Mouse (Mus musculus) embryonic fibroblast, embryonic 13.5 days (primary cell): ENCODE measurements around the gene Rpl13. TPM values are rescaled to one million over a fixed set of nuclear protein-coding genes. Genes with fewer than 3 reads are reported as not detected.

ENCODE experiments used
- H3K27ac ChIP-seq: 2 replicates; pipeline ENCODE4 v1.5.1; 2012; ENCODE audit warnings: low read length, control low read depth, inconsistent platforms; ENCODE audit not compliant: insufficient read depth
- H3K4me1 ChIP-seq: 2 replicates; pipeline ENCODE4 v1.6.1; 2011; ENCODE audit warnings: low read length; ENCODE audit not compliant: control insufficient read depth, insufficient read depth
- H3K4me3 ChIP-seq: 2 replicates; pipeline ENCODE4 v1.5.1; 2011; ENCODE audit warnings: mild to moderate bottlenecking, control low read depth, low read length; ENCODE audit not compliant: insufficient read depth
- CTCF ChIP-seq: IDR thresholded peaks from 2 replicates; pipeline ENCODE4 v1.5.1; 2011; ENCODE audit warnings: mild to moderate bottlenecking, control low read depth, low read length, moderate library complexity, borderline replicate concordance; ENCODE audit not compliant: insufficient read depth
- POLR2A ChIP-seq: IDR thresholded peaks from 2 replicates; pipeline ENCODE4 v1.6.1; 2011; ENCODE audit warnings: low read depth, mild to moderate bottlenecking, control low read depth, low read length, moderate library complexity
- polyA plus RNA-seq: library from polyadenylated mRNA; stranded (reverse); fragments of >200 nt; gene quantifications from 2 replicates; pipeline ENCODE4 v1.2.4, GENCODE M21; 2011; ENCODE audit warnings: low read depth; ENCODE audit not compliant: missing spikeins, insufficient read length

Rpl13 gene
- polyA plus RNA-seq, 1 experiment, result 1,585 TPM

DNA sequence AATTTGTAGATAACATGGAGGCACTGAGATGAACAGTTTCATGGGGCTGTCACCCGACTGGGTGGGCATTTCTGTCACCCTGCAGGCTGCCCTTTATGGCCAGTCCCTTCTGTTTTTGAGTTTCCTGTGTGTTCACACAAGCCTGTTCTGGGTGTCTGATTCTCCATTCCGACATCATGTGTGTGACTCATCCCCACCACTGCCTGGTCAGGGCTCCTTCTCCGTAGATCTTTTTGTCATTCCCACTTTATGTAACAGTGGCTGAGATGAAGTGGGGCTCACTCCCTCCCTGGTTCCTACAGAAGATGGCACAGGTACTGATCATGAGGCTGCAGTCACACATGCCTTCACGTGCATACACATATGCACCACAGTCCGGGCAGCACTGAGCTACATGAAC is 20.5 kb downstream of the Rpl13 start:
- TF ChIP-seq CTCF (no peak), POLR2A (no peak)
- Histone ChIP-seq H3K4me3 (no peak overlapping the region), H3K4me1 (peaks cover 6% of the 10 kb centered on the region; the same call in 1 of the 2 replicates), H3K27ac (no peak overlapping the region)

DNA sequence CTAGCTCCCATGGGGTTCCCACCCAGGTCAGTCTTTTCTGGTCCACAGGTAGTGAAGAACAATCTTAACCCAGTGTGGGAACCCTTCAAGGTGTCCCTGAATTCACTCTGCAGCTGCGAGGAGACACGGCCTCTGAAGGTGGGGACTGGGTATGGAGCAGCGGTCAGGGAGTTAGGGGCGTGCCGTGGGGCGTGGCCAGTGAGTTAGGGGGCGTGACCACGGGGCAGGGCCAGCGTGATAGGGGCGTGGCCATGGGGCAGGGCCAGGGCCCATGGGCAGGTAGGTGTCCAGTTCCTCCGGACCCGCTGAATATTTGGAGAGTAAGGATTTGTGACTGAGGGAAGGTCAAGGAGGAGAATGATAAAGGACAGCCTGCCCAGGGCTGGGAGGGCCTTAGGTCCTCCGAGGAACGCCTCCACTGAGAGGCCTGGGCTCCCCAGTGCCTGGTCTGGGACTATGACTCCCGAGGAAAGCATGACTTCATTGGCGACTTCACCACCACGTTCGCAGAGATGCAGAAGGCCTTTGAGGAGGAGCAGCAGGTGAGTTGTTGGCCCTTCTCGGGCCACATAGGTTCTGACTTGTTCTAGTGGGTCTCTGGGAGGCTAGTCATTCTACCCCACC is 24.2 kb downstream of the Rpl13 start:
- Histone ChIP-seq H3K4me3 (no peak overlapping the region), H3K27ac (no peak overlapping the region), H3K4me1 (peaks cover 6% of the 10 kb centered on the region; the same call in 1 of the 2 replicates)
- TF ChIP-seq POLR2A (no peak), CTCF (no peak)

DNA sequence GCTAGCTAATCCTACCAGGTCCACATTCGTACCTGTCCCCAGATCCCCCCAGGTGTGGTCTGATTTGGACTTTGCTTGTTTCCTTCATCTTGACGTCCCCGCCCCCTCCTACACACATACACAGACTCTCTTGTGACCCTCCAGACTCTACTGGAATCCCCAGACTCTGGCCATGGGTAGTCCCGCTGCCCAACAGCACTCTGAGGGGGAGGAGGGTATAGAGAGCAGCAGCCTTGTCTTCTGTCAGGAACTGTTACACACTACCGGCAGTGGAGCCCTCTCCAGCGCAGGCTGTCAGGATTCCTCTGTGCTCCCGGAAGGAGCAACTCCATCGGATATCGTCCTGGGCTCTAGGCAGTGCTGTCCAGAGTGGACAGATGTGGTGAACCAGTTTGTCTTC is 28.9 kb downstream of the Rpl13 start:
- TF ChIP-seq POLR2A (no peak), CTCF (no peak)
- peaks cover 8% of the 10 kb centered on the region; the same call in 1 of the 2 replicates for H3K4me1 ChIP-seq
- no peak overlapping the region for H3K27ac ChIP-seq
- H3K4me3 ChIP-seq, result no peak overlapping the region

DNA sequence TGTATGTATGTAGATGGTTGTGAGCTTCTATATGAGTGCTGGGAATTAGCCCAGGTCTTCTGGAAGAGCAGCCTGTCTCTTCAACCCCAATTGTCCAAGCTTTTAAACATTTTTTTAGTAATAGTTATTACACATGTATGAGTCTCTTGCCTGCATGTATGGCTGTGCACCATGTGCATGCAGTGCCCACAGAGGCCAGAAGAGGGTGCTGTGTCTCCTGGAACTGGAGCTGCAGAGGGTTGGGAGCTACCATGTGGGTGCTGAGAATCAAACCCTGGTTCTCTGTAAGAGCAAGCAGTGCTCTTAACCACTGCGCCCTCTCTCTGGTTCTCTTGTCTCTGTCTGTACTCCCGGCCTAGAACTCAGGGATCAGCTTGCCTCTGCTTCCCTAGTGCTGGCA is 30.8 kb downstream of the Rpl13 start:
- H3K27ac ChIP-seq, result no peak overlapping the region
- H3K4me3 ChIP-seq, result no peak overlapping the region
- peaks cover 17% of the 10 kb centered on the region for H3K4me1 ChIP-seq
- TF ChIP-seq CTCF, result no peak
- no peak for TF ChIP-seq POLR2A

DNA sequence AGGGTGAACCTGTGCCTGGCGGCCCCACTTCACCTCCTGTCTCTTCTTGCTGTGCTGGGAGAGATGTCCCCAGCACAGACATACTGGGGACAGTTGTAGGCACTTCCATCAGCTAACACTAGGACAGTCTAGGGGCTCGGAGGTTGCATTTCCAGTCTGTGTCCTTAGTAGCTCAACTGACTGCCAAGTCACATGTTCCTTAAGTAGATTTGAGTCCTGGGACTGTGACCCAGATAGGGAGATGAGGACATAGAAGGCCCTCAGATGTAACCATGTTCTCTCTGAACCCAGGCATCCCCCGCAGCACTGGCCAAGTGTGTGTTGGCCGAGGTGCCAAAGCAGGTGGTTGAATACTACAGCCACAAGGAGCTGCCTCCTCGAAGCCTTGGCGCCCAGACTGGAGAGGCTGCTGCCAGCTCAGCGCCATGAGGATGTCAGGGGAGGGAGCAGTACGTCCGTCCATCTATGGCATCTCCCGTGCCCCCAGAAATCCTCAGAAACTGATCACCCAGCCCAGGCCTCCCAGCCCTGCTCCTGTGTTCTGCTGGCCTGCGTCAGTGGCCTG is 32.1 kb downstream of the Rpl13 start:
- Histone ChIP-seq H3K27ac (no peak overlapping the region), H3K4me1 (peaks cover 18% of the 10 kb centered on the region), H3K4me3 (no peak overlapping the region)
- TF ChIP-seq POLR2A, result no peak
- no peak for TF ChIP-seq CTCF

DNA sequence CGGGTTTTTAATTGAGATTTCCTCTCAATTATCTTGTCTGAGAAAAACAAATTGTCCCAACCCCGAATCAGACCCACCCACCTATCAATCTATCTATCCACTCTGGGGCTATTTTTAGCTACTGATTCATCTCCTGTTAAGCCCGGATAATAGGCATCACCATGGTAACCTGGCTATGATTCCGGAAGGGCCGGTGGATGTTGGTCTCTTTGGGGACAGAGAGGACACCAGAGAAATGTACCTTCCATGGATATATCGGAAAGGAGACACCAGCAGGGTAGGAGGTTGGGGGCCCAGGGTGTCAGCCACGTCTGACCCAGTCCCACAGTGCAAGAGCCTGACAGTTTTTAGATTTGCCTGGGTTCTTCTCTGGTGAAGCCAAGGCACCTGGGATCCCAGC is 33.3 kb downstream of the Rpl13 start:
- peaks cover 18% of the 10 kb centered on the region for H3K4me1 ChIP-seq
- no peak for TF ChIP-seq CTCF
- no peak for TF ChIP-seq POLR2A
- no peak overlapping the region for H3K4me3 ChIP-seq
- H3K27ac ChIP-seq, result no peak overlapping the region

DNA sequence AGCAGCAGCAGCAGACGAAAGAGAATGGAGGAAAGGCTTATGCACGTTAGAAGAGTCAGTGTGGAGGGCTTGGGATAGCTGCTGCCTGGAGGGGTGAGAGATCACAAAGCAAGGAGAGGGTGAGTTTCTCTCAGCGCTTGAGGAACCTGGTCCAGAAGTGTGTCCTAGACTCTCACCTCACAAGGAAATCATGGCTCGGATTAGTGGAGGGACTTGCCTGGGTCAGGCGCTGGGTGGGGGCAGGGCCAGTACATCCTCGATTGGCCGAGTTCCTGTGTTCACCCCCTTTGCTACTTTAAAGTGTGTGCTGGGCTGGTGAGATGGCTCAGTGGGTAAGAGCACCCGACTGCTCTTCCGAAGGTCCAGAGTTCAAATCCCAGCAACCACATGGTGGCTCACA is 33.7 kb downstream of the Rpl13 start:
- Histone ChIP-seq H3K4me3 (no peak overlapping the region), H3K27ac (no peak overlapping the region), H3K4me1 (peaks cover 18% of the 10 kb centered on the region)
- TF ChIP-seq CTCF, result no peak
- TF ChIP-seq POLR2A, result no peak

DNA sequence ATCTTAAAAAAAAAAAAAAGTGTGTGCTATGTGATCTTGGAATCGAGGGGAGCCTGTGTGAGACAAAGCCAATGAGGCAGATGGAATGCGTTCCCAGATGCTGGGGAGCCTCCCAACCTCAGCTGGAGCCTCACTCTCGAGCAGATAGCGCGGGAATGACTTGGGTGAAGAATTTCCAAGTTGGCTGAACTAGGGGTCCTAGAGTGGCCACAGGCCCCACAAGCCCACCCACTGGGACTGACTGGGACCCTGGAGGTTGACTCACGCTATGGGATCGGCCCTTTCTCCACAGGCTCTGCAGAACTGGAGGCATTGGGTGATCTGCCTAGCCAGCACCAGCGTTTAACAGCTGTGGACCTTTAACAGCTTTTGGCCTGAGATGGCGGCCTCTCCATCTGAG is 34.1 kb downstream of the Rpl13 start:
- Histone ChIP-seq H3K4me1 (peaks cover 18% of the 10 kb centered on the region), H3K27ac (no peak overlapping the region), H3K4me3 (no peak overlapping the region)
- TF ChIP-seq POLR2A (no peak), CTCF (no peak)

DNA sequence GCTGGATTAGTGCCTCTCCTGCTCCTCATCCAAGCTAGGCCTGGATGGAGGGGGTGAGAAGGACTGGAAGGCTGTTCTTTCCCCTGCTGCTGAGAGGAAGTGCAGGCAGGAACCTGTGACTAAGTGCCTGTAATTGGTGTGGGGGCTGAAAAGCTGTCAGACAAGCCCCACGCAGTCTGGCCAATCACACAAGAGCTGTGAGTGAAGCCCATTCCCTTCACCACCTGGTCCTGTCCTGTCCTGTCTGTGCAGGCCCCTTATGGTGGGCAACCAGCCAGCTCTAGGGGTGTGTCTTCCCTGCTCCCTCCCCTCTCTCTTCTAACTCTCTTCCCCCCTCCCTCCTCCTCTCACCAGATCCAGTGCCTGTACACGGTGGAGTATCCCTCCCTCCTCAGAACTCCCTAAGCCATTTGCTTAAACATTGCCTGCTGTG is 35.5 kb downstream of the Rpl13 start:
- H3K27ac ChIP-seq, result peak overlapping the region; percentile 70
- H3K4me3 ChIP-seq, result no peak overlapping the region
- TF ChIP-seq POLR2A (peak; percentile 62), CTCF (no peak)
- H3K4me1 ChIP-seq, result peaks cover 21% of the 10 kb centered on the region

DNA sequence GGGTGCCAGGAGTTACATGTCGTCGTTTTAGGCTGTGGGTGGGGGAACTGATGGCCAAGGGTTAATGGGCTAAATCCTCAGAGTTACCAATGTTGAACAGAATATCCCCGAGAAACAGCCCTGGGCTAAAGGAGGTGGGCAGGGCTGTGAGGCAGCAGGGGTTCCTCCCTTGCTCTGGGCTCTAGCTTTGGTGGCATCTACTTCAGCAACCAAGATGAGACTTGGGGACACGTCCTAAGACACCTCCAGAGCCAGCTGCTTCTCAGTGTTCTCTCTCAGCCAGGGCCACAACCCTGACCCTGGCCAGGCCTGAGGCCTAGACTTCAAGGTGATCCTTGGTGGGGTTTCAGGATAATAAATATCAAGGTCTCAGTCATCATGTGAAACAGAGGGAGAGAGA is 36.6 kb downstream of the Rpl13 start:
- Histone ChIP-seq H3K27ac (no peak overlapping the region), H3K4me3 (no peak overlapping the region), H3K4me1 (peaks cover 21% of the 10 kb centered on the region)
- no peak for TF ChIP-seq POLR2A
- no peak for TF ChIP-seq CTCF

DNA sequence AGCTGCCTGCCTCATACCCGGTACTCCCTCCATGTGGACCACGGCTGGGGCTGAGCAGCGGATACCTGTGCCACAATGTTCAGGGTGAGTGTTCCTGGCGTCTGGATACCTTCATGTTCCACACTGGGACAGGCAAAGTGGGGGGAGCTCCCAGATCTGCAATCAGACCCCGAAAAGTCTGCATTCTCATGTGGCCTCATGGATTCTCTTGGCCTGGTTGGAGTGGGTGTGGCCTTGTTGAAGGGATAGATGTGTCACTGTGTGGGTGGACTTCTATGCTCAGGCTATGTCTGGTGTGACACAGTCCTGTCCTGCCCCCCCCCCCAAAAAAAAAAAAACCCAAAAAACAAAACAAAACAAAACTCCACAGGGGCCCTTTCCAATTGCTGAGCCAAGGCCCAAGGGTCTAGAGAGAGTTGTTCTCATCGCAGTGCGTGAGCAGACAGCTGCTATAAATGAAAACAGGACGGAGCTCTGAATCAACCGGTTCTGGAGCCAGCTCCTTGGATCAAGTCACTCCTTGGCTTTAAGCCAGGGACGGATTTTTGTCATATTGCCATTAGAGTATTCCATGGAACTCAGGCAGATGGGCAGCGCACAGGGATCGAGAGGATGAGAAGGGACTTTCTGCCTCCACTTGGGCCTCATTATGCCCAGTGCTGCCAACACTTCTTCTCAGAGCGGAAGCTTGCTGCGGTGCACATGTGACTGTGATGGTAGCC is 39.8 kb downstream of the Rpl13 start:
- H3K27ac ChIP-seq, result peak overlapping the region; percentile 65
- no peak; the same call in 1 of the 2 replicates for TF ChIP-seq POLR2A
- no peak for TF ChIP-seq CTCF
- H3K4me1 ChIP-seq, result peaks cover 14% of the 10 kb centered on the region
- H3K4me3 ChIP-seq, result no peak overlapping the region
